Mouse (Mus musculus) forebrain, embryonic 12.5 days (tissue): ENCODE measurements around the gene Olfr461. TPM values are rescaled to one million over a fixed set of nuclear protein-coding genes. Genes with fewer than 3 reads are reported as not detected.
"Not testable (repeated sequence)": the region's sequence is repeated elsewhere in the genome, so short reads cannot be mapped to it uniquely, and the experiment has no call there.

Source experiments
- ATAC-seq: fragments of 200-750 bp; cut with Nextera tagmentation; 2 replicates; pipeline ENCODE4 v1.8.0; 2017; ENCODE audit warnings: moderate TSS enrichment; ENCODE audit not compliant: low FRiP score
- H3K27ac ChIP-seq: fragments of 300-500 bp; sonication (generic); 2 replicates; pipeline ENCODE4 v1.5.1; 2016; ENCODE audit warnings: mild to moderate bottlenecking
- H3K27me3 ChIP-seq: fragments of 300-500 bp; sonication (generic); 2 replicates; pipeline ENCODE4 v1.6.1; 2016; ENCODE audit warnings: mild to moderate bottlenecking
- H3K36me3 ChIP-seq: fragments of 300-500 bp; sonication (generic); replicated peaks from 2 replicates; pipeline ENCODE4 v1.6.1; 2016; ENCODE audit warnings: mild to moderate bottlenecking
- H3K4me1 ChIP-seq: fragments of 300-500 bp; sonication (generic); 2 replicates; pipeline ENCODE4 v1.6.1; 2016
- H3K4me2 ChIP-seq: fragments of 300-500 bp; sonication (generic); 2 replicates; pipeline ENCODE4 v1.6.1; 2016; ENCODE audit warnings: mild to moderate bottlenecking, moderate library complexity
- H3K4me3 ChIP-seq: fragments of 300-500 bp; sonication (generic); replicated peaks from 2 replicates; pipeline ENCODE4 v1.5.1; 2016; ENCODE audit warnings: mild to moderate bottlenecking
- H3K9ac ChIP-seq: fragments of 300-500 bp; sonication (generic); 2 replicates; pipeline ENCODE4 v1.6.1; 2016; ENCODE audit warnings: mild to moderate bottlenecking
- H3K9me3 ChIP-seq: fragments of 300-500 bp; sonication (generic); 2 replicates; pipeline ENCODE4 v1.6.1; 2016
- WGBS: fragments of 180-500 bp; shearing (Covaris S2); methylation state at CpG from one replicate; pipeline ENCODE4 v1.1.7; 2016; 5-methylcytosine and 5-hydroxymethylcytosine counted together
- polyA plus RNA-seq: library from polyadenylated mRNA; unstranded; fragments of >200 nt; fragmentation: Nextera tagmentation; extraction: Ambion mirVana; gene quantifications from 2 replicates; pipeline ENCODE4 v1.2.1, GENCODE M21; 2016

Olfr461 gene
- 0.08 and 0.41 TPM in 2 replicates for polyA plus RNA-seq

- no peaks in the 10 kb centered on the region for H3K27me3 ChIP-seq
- H3K36me3 ChIP-seq, result no peaks in the 10 kb centered on the region
- no peak within 1 kb of the TSS for H3K4me3 ChIP-seq
- H3K4me1 ChIP-seq, result no peaks in the 10 kb centered on the region
- no peak within 1 kb of the TSS for H3K9ac ChIP-seq
- H3K9me3 ChIP-seq, result no peaks in the 10 kb centered on the region
- ATAC-seq, result no peak
- WGBS, result 83% methylated on average over 2 of the region's 2 CpGs
- no peak within 1 kb of the TSS for H3K27ac ChIP-seq
- no peak within 1 kb of the TSS for H3K4me2 ChIP-seq
These were observed at the start of gene Olfr461 for GRCm38 (mm10) chr6:40554950-40555349. Gene Olfr461, minus strand, starts transcription at chr6:40555050.

DNA sequence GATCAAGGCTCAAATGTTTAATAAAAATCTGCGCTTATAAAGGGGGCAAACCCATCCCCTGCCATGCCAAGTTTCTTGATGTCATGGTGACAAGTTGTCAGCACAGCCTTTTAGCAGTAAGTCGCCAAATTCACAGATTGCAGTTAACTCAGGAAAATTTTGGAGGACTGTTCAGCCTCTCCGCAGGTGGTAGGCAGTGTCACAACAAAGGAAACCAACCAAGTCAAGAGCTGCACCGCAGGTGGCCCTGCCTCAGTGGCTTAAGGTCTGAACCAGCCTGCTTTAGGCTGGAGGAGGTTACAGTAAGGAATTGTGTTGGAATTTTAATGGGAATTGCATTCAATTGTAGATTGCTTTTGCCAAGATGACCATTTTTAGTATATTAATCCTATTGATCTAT is 43.7 kb upstream of the Olfr461 start:
- 29% methylated on average over 4 of the region's 4 CpGs for WGBS
- H3K9me3 ChIP-seq, H3K4me2 ChIP-seq, ATAC-seq, H3K9ac ChIP-seq, H3K27ac ChIP-seq, H3K4me1 ChIP-seq, H3K27me3 ChIP-seq, H3K4me3 ChIP-seq, H3K36me3 ChIP-seq: not testable (repeated sequence)

DNA sequence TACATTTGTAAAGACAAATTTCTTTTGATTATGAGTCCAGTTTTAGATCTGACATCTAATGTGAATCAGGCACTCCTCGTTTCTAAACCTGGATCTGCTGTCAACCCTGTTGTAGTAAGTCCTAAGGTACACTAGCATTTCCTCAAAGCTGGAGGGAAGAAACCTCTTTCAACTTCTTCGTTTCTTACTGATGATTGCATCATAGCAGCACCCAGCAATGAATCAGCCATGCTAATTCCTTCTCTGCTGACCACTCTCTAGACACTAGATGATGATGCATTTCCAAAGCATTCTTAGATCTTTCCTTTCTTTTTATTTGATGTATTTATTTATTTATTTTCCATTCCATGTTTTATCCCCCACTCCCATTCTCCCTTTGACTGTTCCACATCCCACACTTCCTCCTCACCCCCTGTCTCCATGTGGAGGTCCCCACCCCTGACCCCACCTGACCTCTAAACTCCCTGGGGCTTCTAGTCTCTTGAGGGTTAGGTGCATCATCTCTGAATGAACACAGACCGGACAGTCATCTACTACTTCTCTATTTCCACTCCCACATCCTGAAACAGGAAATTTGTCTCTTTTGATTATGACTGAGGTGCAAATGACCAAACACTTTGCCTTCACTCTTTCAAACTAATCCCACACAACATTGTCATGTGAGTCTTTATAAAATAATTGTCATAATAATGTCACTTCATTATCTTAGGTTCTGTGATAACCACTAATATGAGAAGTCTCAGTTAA is 40.1 kb upstream of the Olfr461 start:
- Histone ChIP-seq H3K27ac (no peak overlapping the region), H3K9me3 (no peaks in the 10 kb centered on the region), H3K36me3 (no peaks in the 10 kb centered on the region), H3K27me3 (no peaks in the 10 kb centered on the region), H3K4me1 (no peaks in the 10 kb centered on the region), H3K9ac (no peak overlapping the region), H3K4me2 (no peak overlapping the region), H3K4me3 (no peak overlapping the region)
- ATAC-seq, result no peak
- 76% methylated on average over 3 of the region's 3 CpGs for WGBS

GRCm38 (mm10) chr6:40588346-40588745 is 33.5 kb upstream of the Olfr461 start:
- Histone ChIP-seq H3K27me3 (no peaks in the 10 kb centered on the region), H3K9ac (no peak overlapping the region), H3K4me3 (no peak overlapping the region), H3K4me1 (no peaks in the 10 kb centered on the region), H3K36me3 (no peaks in the 10 kb centered on the region), H3K4me2 (no peak overlapping the region), H3K27ac (no peak overlapping the region), H3K9me3 (no peaks in the 10 kb centered on the region)
- WGBS, result 95% methylated on average over 2 of the region's 2 CpGs
- no peak for ATAC-seq

DNA sequence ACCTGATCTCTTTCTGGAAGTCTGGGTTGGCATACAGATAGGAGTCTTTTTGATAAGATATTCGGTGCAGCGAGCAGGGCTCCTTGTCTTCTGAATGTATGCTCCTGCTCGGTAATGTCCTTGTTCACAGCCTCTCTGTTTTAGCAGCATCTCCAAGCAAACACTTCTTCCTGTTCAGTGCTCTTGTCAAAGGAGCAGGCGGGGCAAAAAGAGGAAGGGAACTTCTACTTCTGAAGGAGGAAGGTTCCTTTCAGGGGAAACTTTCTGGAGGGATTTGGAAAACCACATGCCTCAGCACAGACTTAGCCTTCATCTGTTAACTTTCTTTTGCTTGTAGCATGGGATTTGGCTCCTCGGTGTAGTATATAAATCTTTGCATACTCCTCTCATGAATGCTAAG is 30.8 kb upstream of the Olfr461 start, which contains the start of gene Clec5a:
TSS of gene Clec5a (minus strand) at position 177 of the 400 bp plus-strand sequence.
- no peaks in the 10 kb centered on the region for H3K27me3 ChIP-seq
- no peaks in the 10 kb centered on the region for H3K9me3 ChIP-seq
- no peak within 1 kb of the TSS for H3K4me2 ChIP-seq
- no peak within 1 kb of the TSS for H3K27ac ChIP-seq
- no peak within 1 kb of the TSS for H3K4me3 ChIP-seq
- ATAC-seq, result no peak
- no peaks in the 10 kb centered on the region for H3K36me3 ChIP-seq
- H3K9ac ChIP-seq, result no peak within 1 kb of the TSS
- WGBS, result 87% methylated on average over 5 of the region's 5 CpGs
- no peaks in the 10 kb centered on the region for H3K4me1 ChIP-seq

DNA sequence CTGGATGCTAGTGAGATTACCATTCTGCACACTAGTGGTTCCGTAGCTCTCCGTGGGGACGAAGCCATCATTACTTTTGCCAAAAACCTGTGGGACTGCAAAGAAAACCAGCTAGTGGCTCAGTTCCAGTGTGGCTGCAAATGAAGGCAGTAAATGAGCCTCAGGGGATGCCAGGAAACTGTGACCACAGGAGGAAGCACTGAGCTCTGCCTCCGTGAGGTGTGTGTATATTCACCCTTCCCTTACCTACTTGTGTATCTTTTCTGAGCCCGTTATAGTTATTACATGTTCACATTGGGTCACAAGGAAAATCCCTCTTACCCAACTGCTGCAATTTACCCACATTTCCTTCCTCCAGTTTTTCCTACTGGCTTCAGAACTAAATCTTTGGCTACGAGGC is 29.5 kb upstream of the Olfr461 start:
- WGBS, result 88% methylated on average over 6 of the region's 6 CpGs
- no peak for ATAC-seq
- no peak overlapping the region for H3K9ac ChIP-seq
- H3K27ac ChIP-seq, result no peak overlapping the region
- no peaks in the 10 kb centered on the region for H3K9me3 ChIP-seq
- H3K4me2 ChIP-seq, result no peak overlapping the region
- no peaks in the 10 kb centered on the region for H3K36me3 ChIP-seq
- H3K27me3 ChIP-seq, result no peaks in the 10 kb centered on the region
- H3K4me3 ChIP-seq, result no peak overlapping the region
- no peaks in the 10 kb centered on the region for H3K4me1 ChIP-seq

- no peak for ATAC-seq
- H3K9ac ChIP-seq, result no peak overlapping the region
- 74% methylated on average over 1 of the region's 1 CpGs for WGBS
These were observed 21.5 kb upstream of the Olfr461 start for GRCm38 (mm10) chr6:40576305-40576704.

GRCm38 (mm10) chr6:40573618-40574017 is 18.8 kb upstream of the Olfr461 start:
- Histone ChIP-seq H3K9ac (no peak overlapping the region), H3K9me3 (no peaks in the 10 kb centered on the region), H3K4me3 (no peak overlapping the region), H3K27me3 (no peaks in the 10 kb centered on the region), H3K4me1 (no peaks in the 10 kb centered on the region), H3K4me2 (no peak overlapping the region), H3K27ac (no peak overlapping the region), H3K36me3 (no peaks in the 10 kb centered on the region)
- no peak for ATAC-seq
- WGBS, result 84% methylated on average over 3 of the region's 3 CpGs

More at GRCm38 (mm10) chr6:40576305-40576704, 21.5 kb upstream of the Olfr461 start:
- Histone ChIP-seq H3K27ac (no peak overlapping the region), H3K4me3 (no peak overlapping the region), H3K9me3 (no peaks in the 10 kb centered on the region), H3K36me3 (no peaks in the 10 kb centered on the region), H3K4me1 (no peaks in the 10 kb centered on the region), H3K27me3 (no peaks in the 10 kb centered on the region), H3K4me2 (no peak overlapping the region)

GRCm38 (mm10) chr6:40569187-40569586 is 14.3 kb upstream of the Olfr461 start, which contains the start of gene Olfr460:
Gene Olfr460, plus strand, starts transcription at chr6:40569487.
- Histone ChIP-seq H3K9me3 (no peaks in the 10 kb centered on the region), H3K4me3 (no peak within 1 kb of the TSS), H3K27me3 (no peaks in the 10 kb centered on the region), H3K36me3 (no peaks in the 10 kb centered on the region), H3K9ac (no peak within 1 kb of the TSS), H3K27ac (no peak within 1 kb of the TSS), H3K4me1 (no peaks in the 10 kb centered on the region), H3K4me2 (no peak within 1 kb of the TSS)
- 83% methylated on average over 3 of the region's 3 CpGs for WGBS
- ATAC-seq, result no peak

DNA sequence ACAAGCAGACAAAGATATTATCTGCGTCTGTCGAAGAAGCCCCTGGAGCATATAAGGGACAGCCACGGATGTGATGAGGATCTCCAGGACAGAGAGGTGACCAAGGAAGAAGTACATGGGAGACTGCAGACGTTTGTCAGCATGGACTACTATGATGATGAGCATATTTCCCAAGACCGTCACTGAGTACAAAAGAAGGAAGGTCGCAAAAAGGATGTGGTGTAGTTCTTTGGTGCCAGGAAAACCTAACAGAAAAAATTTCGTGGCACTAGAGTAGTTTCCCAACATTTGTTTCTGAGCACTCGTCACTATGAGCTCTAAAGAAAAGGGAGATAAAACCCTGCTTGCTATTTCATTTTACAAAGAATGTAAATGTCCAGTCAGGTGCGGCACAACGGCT is 10.2 kb downstream of the Olfr461 start:
- Histone ChIP-seq H3K9ac (no peak overlapping the region), H3K27me3 (no peaks in the 10 kb centered on the region), H3K4me3 (no peak overlapping the region), H3K4me2 (no peak overlapping the region), H3K4me1 (no peaks in the 10 kb centered on the region), H3K27ac (no peak overlapping the region), H3K36me3 (no peaks in the 10 kb centered on the region), H3K9me3 (no peaks in the 10 kb centered on the region)
- 81% methylated on average over 10 of the region's 10 CpGs for WGBS
- no peak for ATAC-seq

DNA sequence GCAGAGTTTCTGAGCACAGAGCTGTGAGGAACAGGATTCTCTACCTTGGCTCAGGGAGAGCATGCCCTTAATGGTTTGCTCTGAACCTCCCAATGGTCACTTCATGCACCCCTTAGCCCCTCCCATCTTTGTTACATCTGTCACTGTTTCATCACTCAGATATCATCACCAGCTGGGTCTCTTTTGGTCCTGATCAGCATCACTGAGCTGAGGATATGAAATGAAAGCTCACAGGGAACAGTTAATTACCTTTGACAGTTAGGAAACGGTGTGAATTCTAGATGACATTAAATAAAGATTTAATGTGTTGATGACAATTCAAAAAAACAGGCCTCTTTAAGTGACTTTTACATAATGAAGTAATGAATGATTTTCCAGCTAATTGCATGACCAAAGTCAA is 35.4 kb downstream of the Olfr461 start, which contains the start of gene Prss37:
TSS of gene Prss37 (minus strand) at position 101 of the 400 bp plus-strand sequence.
- H3K9ac ChIP-seq, result no peak within 1 kb of the TSS
- no peak within 1 kb of the TSS for H3K4me2 ChIP-seq
- H3K9me3 ChIP-seq, result no peaks in the 10 kb centered on the region
- 88% methylated on average over 1 of the region's 1 CpGs for WGBS
- H3K27ac ChIP-seq, result no peak within 1 kb of the TSS
- H3K27me3 ChIP-seq, result no peaks in the 10 kb centered on the region
- no peaks in the 10 kb centered on the region for H3K4me1 ChIP-seq
- H3K4me3 ChIP-seq, result no peak within 1 kb of the TSS
- no peak for ATAC-seq
- no peaks in the 10 kb centered on the region for H3K36me3 ChIP-seq

- Histone ChIP-seq H3K27me3 (no peaks in the 10 kb centered on the region), H3K36me3 (no peaks in the 10 kb centered on the region), H3K9me3 (no peaks in the 10 kb centered on the region), H3K27ac (no peak within 1 kb of the TSS), H3K4me2 (no peak within 1 kb of the TSS), H3K9ac (no peak within 1 kb of the TSS), H3K4me1 (no peaks in the 10 kb centered on the region), H3K4me3 (no peak within 1 kb of the TSS)
- 88% methylated on average over 3 of the region's 3 CpGs for WGBS
- ATAC-seq, result no peak
These were observed 61.6 kb downstream of the Olfr461 start, which contains the start of gene Tas2r108 for GRCm38 (mm10) chr6:40493229-40493628. Gene Tas2r108, plus strand, starts transcription at chr6:40493529.
